Mouse (Mus musculus) MEL (cell line): ENCODE measurements around the gene Sh2d3c. TPM values are rescaled to one million over a fixed set of nuclear protein-coding genes. Genes with fewer than 3 reads are reported as not detected.

Source experiments
- DNase-seq: peaks from one replicate; pipeline ENCODE4 v3.0.0; 2011; ENCODE audit warnings: low read depth, low spot score
- H3K27ac ChIP-seq: 2 replicates; pipeline ENCODE4 v1.5.1; 2012; ENCODE audit warnings: low read depth, mild to moderate bottlenecking, control low read depth, low read length, moderate library complexity; ENCODE audit not compliant: control insufficient read depth
- H3K27me3 ChIP-seq, 2 experiments: fragments of 150-350 bp in 1 of 2; sonication (generic) in 1 of 2; 2 replicates each; pipeline ENCODE4 v1.6.1; 2012; ENCODE audit warnings: low read length in 2 of 2, mild to moderate bottlenecking in 2 of 2, improper control_type of control experiment in 1 of 2, moderate library complexity in 1 of 2; ENCODE audit not compliant: insufficient read depth in 2 of 2, control insufficient read depth in 1 of 2
- H3K36me3 ChIP-seq, 2 experiments: 2 replicates each; pipeline ENCODE4 v1.6.1; 2012 to 2014; ENCODE audit warnings: low read length in 2 of 2, improper control_type of control experiment in 1 of 2, inconsistent platforms in 1 of 2, mild to moderate bottlenecking in 1 of 2; ENCODE audit not compliant: insufficient read depth in 2 of 2, control insufficient read depth in 1 of 2
- H3K4me1 ChIP-seq, 2 experiments: fragments of 150-350 bp in 1 of 2; sonication (generic) in 1 of 2; 2 replicates each; pipeline ENCODE4 v1.6.1; 2012; ENCODE audit warnings: low read length in 2 of 2, improper control_type of control experiment in 1 of 2, mild to moderate bottlenecking in 1 of 2; ENCODE audit not compliant: insufficient read depth in 2 of 2, control insufficient read depth in 1 of 2
- H3K4me3 ChIP-seq, 2 experiments: fragments of 150-350 bp in 1 of 2; sonication (generic) in 1 of 2; 2 replicates each; pipeline ENCODE4 v1.5.1; 2012; ENCODE audit warnings: low read depth in 2 of 2, low read length in 2 of 2, mild to moderate bottlenecking in 2 of 2, moderate library complexity in 2 of 2, control low read depth in 1 of 2, improper control_type of control experiment in 1 of 2; ENCODE audit not compliant: control insufficient read depth in 1 of 2, insufficient read depth in 1 of 2
- H3K79me2 ChIP-seq: 2 replicates; pipeline ENCODE4 v1.6.1; 2012; ENCODE audit warnings: mild to moderate bottlenecking, low read length, moderate library complexity; ENCODE audit not compliant: control insufficient read depth, poor library complexity, insufficient read depth
- H3K9ac ChIP-seq: 2 replicates; pipeline ENCODE4 v1.6.1; 2012; ENCODE audit warnings: low read depth, mild to moderate bottlenecking, control low read depth, low read length, moderate library complexity; ENCODE audit not compliant: control insufficient read depth, poor library complexity, severe bottlenecking
- H3K9me3 ChIP-seq: fragments of 150-350 bp; sonication (generic); replicated peaks from 2 replicates; pipeline ENCODE4 v1.6.1; 2012; ENCODE audit warnings: mild to moderate bottlenecking, low read length, improper control_type of control experiment, moderate library complexity; ENCODE audit not compliant: insufficient read depth
- BHLHE40 ChIP-seq: IDR thresholded peaks from 2 replicates; pipeline ENCODE4 v1.6.1; 2012; ENCODE audit warnings: low read depth, mild to moderate bottlenecking, inconsistent platforms, low read length, improper control_type of control experiment, borderline replicate concordance
- CHD1 ChIP-seq: IDR thresholded peaks from 2 replicates; pipeline ENCODE4 v1.6.1; 2012; ENCODE audit warnings: low read depth, mild to moderate bottlenecking, inconsistent platforms, low read length, improper control_type of control experiment
- CHD2 ChIP-seq: IDR thresholded peaks from 2 replicates; pipeline ENCODE4 v1.6.1; 2011; ENCODE audit warnings: low read length, improper control_type of control experiment
- ELF1 ChIP-seq: IDR thresholded peaks from 2 replicates; pipeline ENCODE4 v1.6.1; 2014; ENCODE audit warnings: low read depth, mild to moderate bottlenecking, inconsistent platforms, low read length, improper control_type of control experiment, moderate library complexity
- EP300 ChIP-seq, 2 experiments: IDR thresholded peaks; 2 replicates each; pipeline ENCODE4 v1.6.1; 2011; ENCODE audit warnings: improper control_type of control experiment in 2 of 2, low read length in 2 of 2, low read depth in 1 of 2, mild to moderate bottlenecking in 1 of 2
- GATA1 ChIP-seq: IDR thresholded peaks from 2 replicates; pipeline ENCODE4 v1.6.1; 2011; ENCODE audit warnings: low read depth, low read length, improper control_type of control experiment
- JUND ChIP-seq: IDR thresholded peaks from 2 replicates; pipeline ENCODE4 v1.6.1; 2011; ENCODE audit warnings: low read depth, mild to moderate bottlenecking, improper control_type of control experiment, low read length
- KAT2A ChIP-seq: conservative IDR thresholded peaks from 2 replicates; pipeline ENCODE4 v1.6.1; 2012; ENCODE audit warnings: low read depth, low read length, improper control_type of control experiment, inconsistent platforms
- MAX ChIP-seq: IDR thresholded peaks from 2 replicates; pipeline ENCODE4 v1.6.1; 2011; ENCODE audit warnings: low read length, improper control_type of control experiment
- MAZ ChIP-seq: IDR thresholded peaks from 2 replicates; pipeline ENCODE4 v1.6.1; 2012; ENCODE audit warnings: low read depth, mild to moderate bottlenecking, inconsistent platforms, low read length, improper control_type of control experiment
- MXI1 ChIP-seq: IDR thresholded peaks from 2 replicates; pipeline ENCODE4 v1.6.1; 2011; ENCODE audit warnings: mild to moderate bottlenecking, low read depth, low read length, improper control_type of control experiment
- MYC ChIP-seq: IDR thresholded peaks from 2 replicates; pipeline ENCODE4 v1.6.1; 2011; ENCODE audit warnings: low read depth, mild to moderate bottlenecking, low read length, improper control_type of control experiment, moderate library complexity
- NRF1 ChIP-seq: IDR thresholded peaks from 2 replicates; pipeline ENCODE4 v1.6.1; 2014; ENCODE audit warnings: low read depth, mild to moderate bottlenecking, inconsistent platforms, low read length, improper control_type of control experiment, moderate library complexity; ENCODE audit not compliant: poor library complexity, insufficient read depth, severe bottlenecking
- POLR2AphosphoS2 ChIP-seq: IDR thresholded peaks from 2 replicates; pipeline ENCODE4 v1.6.1; 2011; ENCODE audit warnings: low read length, improper control_type of control experiment
- POLR2AphosphoS5 ChIP-seq: IDR thresholded peaks from 2 replicates; pipeline ENCODE4 v1.6.1; 2012; ENCODE audit warnings: low read depth, borderline replicate concordance, mild to moderate bottlenecking, inconsistent platforms, low read length, moderate library complexity, mixed read lengths
- RAD21 ChIP-seq: IDR thresholded peaks from 2 replicates; pipeline ENCODE4 v1.6.1; 2011; ENCODE audit warnings: mild to moderate bottlenecking, low read depth, low read length, improper control_type of control experiment
- RCOR1 ChIP-seq: IDR thresholded peaks from 2 replicates; pipeline ENCODE4 v1.6.1; 2012; ENCODE audit warnings: low read depth, mild to moderate bottlenecking, inconsistent platforms, low read length, improper control_type of control experiment
- SIN3A ChIP-seq: IDR thresholded peaks from 2 replicates; pipeline ENCODE4 v1.6.1; 2012; ENCODE audit warnings: low read length, improper control_type of control experiment, inconsistent platforms
- SMC3 ChIP-seq: IDR thresholded peaks from 2 replicates; pipeline ENCODE4 v1.6.1; 2011; ENCODE audit warnings: low read depth, low read length, improper control_type of control experiment
- TBP ChIP-seq: IDR thresholded peaks from 2 replicates; pipeline ENCODE4 v1.8.0; 2011; ENCODE audit warnings: low read depth, low read length, improper control_type of control experiment
- TCF12 ChIP-seq: IDR thresholded peaks from 2 replicates; pipeline ENCODE4 v1.6.1; 2014; ENCODE audit warnings: low read depth, mild to moderate bottlenecking, inconsistent platforms, low read length, improper control_type of control experiment, moderate library complexity
- UBTF ChIP-seq: IDR thresholded peaks from 2 replicates; pipeline ENCODE4 v1.6.1; 2012; ENCODE audit warnings: low read depth, mild to moderate bottlenecking, inconsistent platforms, low read length, improper control_type of control experiment, moderate library complexity, borderline replicate concordance; ENCODE audit not compliant: insufficient read depth
- USF1 ChIP-seq: IDR thresholded peaks from 2 replicates; pipeline ENCODE4 v1.6.1; 2014; ENCODE audit warnings: low read depth, mild to moderate bottlenecking, inconsistent platforms, low read length, improper control_type of control experiment, moderate library complexity
- USF2 ChIP-seq, 2 experiments: IDR thresholded peaks; 2 replicates each; pipeline ENCODE4 v1.6.1; 2011 to 2012; ENCODE audit warnings: improper control_type of control experiment in 2 of 2, low read length in 2 of 2, borderline replicate concordance in 1 of 2, inconsistent platforms in 1 of 2, low read depth in 1 of 2, mild to moderate bottlenecking in 1 of 2; ENCODE audit not compliant: insufficient read depth in 1 of 2
- ZC3H11A ChIP-seq: IDR thresholded peaks from 2 replicates; pipeline ENCODE4 v1.6.1; 2012; ENCODE audit warnings: low read depth, mild to moderate bottlenecking, inconsistent platforms, low read length, improper control_type of control experiment
- ZNF384 ChIP-seq: IDR thresholded peaks from 2 replicates; pipeline ENCODE4 v1.6.1; 2012; ENCODE audit warnings: low read depth, mild to moderate bottlenecking, inconsistent platforms, low read length, improper control_type of control experiment
- polyA plus RNA-seq, 2 experiments: library from polyadenylated mRNA; stranded (reverse) in 1 of 2; unstranded in 1 of 2; fragments of >175 nt in 1 of 2; fragments of >200 nt in 1 of 2; gene quantifications; 2 replicates each; pipeline versions ENCODE4 v1.2.1 to v1.2.4; 2012; ENCODE audit warnings: low replicate concordance in 2 of 2, low read depth in 1 of 2; ENCODE audit not compliant: insufficient read length in 2 of 2, insufficient read depth in 1 of 2, missing spikeins in 1 of 2
- total RNA-seq: library from RNA; depleted of rRNA; stranded (reverse); fragments of 300-350 nt; gene quantifications from 2 replicates; pipeline ENCODE4 v1.2.3, GENCODE M21; 2012

The Sh2d3c gene
- total and polyA plus RNA-seq, 3 experiments, result 0.19 to 0.43 TPM; not detected in 1

DNA sequence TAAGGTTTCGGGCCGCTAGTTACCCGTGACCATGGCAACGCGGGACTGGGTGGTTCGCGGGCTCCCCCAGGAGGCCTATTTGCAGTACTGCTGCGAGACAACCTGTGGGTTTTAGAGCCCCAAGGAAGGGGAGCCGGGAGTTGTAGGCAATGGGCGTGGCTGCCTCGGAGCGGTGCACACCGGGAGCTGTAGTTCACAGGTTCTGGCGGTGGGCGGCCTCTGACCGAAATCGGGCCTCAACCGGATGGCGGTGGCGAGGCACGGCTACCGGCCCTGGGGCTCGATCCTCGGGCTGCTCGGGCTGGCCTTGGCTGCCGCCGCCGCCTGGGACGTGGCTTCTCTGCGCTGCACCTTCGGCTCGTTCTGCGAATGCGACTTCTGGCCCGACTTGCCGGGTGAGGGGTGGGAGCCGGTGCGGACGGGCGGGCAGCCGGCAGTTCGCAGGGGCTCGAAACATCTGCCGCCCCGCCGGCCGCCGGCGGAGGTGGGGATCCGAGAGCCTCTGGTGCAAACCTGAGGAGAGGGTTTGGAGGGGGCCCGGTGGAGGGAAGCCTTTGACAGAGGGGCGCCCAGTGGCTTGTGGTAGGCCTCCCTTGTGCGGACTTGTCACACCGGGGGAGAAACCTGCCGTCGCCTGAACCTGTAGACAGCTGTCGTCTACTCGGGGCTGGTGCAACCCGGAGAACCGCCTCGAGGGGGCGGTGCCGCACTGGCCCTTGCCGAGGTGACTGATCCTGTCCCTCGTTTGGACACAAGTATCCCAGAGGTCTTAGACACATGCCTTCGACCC, 36.4 kb downstream of the Sh2d3c start, which contains the start of gene Tor2a (continued):
- TF ChIP-seq UBTF, result 0 out of 2 replicates have a peak, but pooled peaks have one; percentile 88
- peak; percentile 92 for TF ChIP-seq KAT2A
- no peak for TF ChIP-seq POLR2AphosphoS5

DNA sequence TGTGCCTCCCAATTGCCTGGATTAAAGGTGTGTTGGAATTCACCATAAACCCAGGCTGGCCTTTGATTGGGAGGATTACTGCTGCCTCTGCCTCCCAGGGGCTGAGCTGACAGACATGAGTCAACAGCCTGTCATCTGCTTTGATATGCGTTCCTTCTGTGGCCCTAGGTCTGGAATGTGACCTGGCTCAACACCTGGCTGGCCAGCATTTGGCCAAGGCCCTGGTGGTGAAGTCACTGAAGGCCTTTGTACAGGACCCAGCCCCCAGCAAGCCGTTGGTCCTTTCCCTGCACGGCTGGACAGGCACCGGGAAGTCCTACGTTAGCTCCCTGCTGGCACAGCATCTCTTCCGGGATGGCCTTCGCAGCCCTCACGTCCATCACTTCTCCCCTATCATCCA, 37.6 kb downstream of the Sh2d3c start:
- Histone ChIP-seq H3K79me2 (peaks cover 2% of the 10 kb centered on the region; the same call in 1 of the 2 replicates), H3K4me3 (no peak overlapping the region), H3K36me3 (peaks cover 0 to 4% of the 10 kb centered on the region in 2 experiments; a peak in 2 of 4 replicates), H3K9ac (no peak overlapping the region), H3K27ac (no peak overlapping the region), H3K4me1 (no peaks in the 10 kb centered on the region; a peak in 1 of 4 replicates), H3K9me3 (no peaks in the 10 kb centered on the region), H3K27me3 (no peaks in the 10 kb centered on the region)
- DNase-seq, result no peak
- TF ChIP-seq EP300 (IDR thresholded peaks at IDR 0.05; ENCODE audit: low read depth in 1 of 2, low read length in 2 of 2) (no peak), RAD21 (no peak), MYC (no peak), MXI1 (no peak), POLR2AphosphoS5 (no peak), SMC3 (no peak), ZNF384 (no peak), NRF1 (no peak)

GRCm38 (mm10) chr2:32759001-32759400, 38.1 kb downstream of the Sh2d3c start:
- no peak overlapping the region for H3K4me3 ChIP-seq
- no peak overlapping the region for H3K27ac ChIP-seq
- no peak for DNase-seq
- H3K36me3 ChIP-seq, result peaks cover 0 to 4% of the 10 kb centered on the region in 2 experiments; a peak in 2 of 4 replicates
- TF ChIP-seq POLR2AphosphoS2, result no peak
- TF ChIP-seq ELF1, result no peak
- TF ChIP-seq RCOR1, result no peak
- TF ChIP-seq UBTF, result no peak
- no peak for TF ChIP-seq JUND
- TF ChIP-seq ZC3H11A, result no peak
- TF ChIP-seq TCF12, result no peak
- TF ChIP-seq MYC, result no peak
- no peak for TF ChIP-seq SIN3A
- TF ChIP-seq USF2 (IDR thresholded peaks at IDR 0.05; ENCODE audit: borderline replicate concordance in 1 of 2, insufficient read depth in 1 of 2, low read depth in 1 of 2, low read length in 2 of 2), result no peak
- TF ChIP-seq TBP, result no peak
- no peak for TF ChIP-seq EP300 (IDR thresholded peaks at IDR 0.05; ENCODE audit: low read depth in 1 of 2, low read length in 2 of 2)
- TF ChIP-seq GATA1, result no peak
- no peak for TF ChIP-seq CHD1
- TF ChIP-seq BHLHE40, result no peak
- TF ChIP-seq MAX, result no peak
- TF ChIP-seq RAD21, result no peak
- TF ChIP-seq CHD2, result no peak
- no peak for TF ChIP-seq USF1
- no peak for TF ChIP-seq MAZ
- TF ChIP-seq, all 39 proteins: peak for 0
- Histone ChIP-seq H3K4me1 (no peaks in the 10 kb centered on the region; a peak in 1 of 4 replicates), H3K9ac (no peak overlapping the region), H3K79me2 (peaks cover 2% of the 10 kb centered on the region; the same call in 1 of the 2 replicates), H3K9me3 (no peaks in the 10 kb centered on the region), H3K27me3 (no peaks in the 10 kb centered on the region)
